Mouse (Mus musculus): ENCODE data around the gene Efna4. TPM values are rescaled to one million over a fixed set of nuclear protein-coding genes. Genes with fewer than 3 reads are reported as not detected.

The Efna4 gene
- polyA plus RNA-seq, 1 experiment from 2014 or later: 29.2 TPM

- peaks cover 12% of the 10 kb centered on the region for H3K4me1 ChIP-seq (ENCODE audit: insufficient read depth, low read length)
- no peaks in the 10 kb centered on the region for H3K36me3 ChIP-seq (ENCODE audit: insufficient read depth, low read length)
- no peaks in the 10 kb centered on the region for H3K27me3 ChIP-seq (ENCODE audit: insufficient read depth, low read length)
- H3K4me2 ChIP-seq (replicated peaks; ENCODE audit: low read depth, low read length): peak overlapping the region; percentile 61
- peak; percentile 76 for ATAC-seq (ENCODE audit: low FRiP score, low TSS enrichment)
- H3K9me3 ChIP-seq (ENCODE audit: low read length): no peaks in the 10 kb centered on the region
- peak overlapping the region; percentile 53; the same call in 1 of the 2 replicates for H3K9ac ChIP-seq (replicated peaks; ENCODE audit: low read length)
- 43% methylated on average over 1 of the region's 1 CpGs for whole genome bisulfite sequencing
- H3K4me3 ChIP-seq (ENCODE audit: low read length): peak overlapping the region; percentile 35
- peak overlapping the region; percentile 36; the same call in 1 of the 2 replicates for H3K27ac ChIP-seq (ENCODE audit: low read length)
These were observed 37.8 kb downstream of the Efna4 start for GRCm38 (mm10) chr3:89300071-89300470.

DNA sequence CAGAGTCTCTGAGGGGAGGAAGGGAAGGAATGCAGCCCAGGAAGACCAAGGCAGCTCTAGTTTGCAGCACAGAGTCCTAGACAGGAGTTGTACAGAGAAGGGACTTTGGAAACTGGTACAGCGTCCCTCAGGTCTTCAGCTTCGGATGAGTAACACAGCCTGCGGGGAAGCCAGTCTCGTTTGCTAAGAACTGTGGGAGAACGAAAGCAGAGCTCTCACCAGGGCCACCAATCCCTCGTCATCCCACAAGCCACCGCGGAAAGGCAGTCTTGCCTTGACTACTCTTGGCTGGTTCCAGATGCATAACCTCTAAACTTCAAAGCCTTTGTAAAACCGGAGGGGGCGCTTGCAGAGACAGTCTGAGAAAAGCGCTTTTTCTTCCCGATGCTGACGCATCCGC is 38.3 kb downstream of the Efna4 start:
- Histone ChIP-seq H3K4me3 (ENCODE audit: low read length) (peak overlapping the region; percentile 35), H3K9me3 (ENCODE audit: low read length) (no peaks in the 10 kb centered on the region), H3K36me3 (ENCODE audit: insufficient read depth, low read length) (no peaks in the 10 kb centered on the region), H3K27me3 (ENCODE audit: insufficient read depth, low read length) (no peaks in the 10 kb centered on the region), H3K9ac (replicated peaks; ENCODE audit: low read length) (peak overlapping the region; percentile 53), H3K4me1 (ENCODE audit: insufficient read depth, low read length) (peaks cover 12% of the 10 kb centered on the region), H3K4me2 (replicated peaks; ENCODE audit: low read depth, low read length) (peak overlapping the region; percentile 61), H3K27ac (ENCODE audit: low read length) (0 out of 2 replicates have a peak overlapping the region, but pooled peaks have one; percentile 36)
- WGBS: 1% methylated on average over 14 of the region's 14 CpGs
- peak; percentile 67 for ATAC-seq (ENCODE audit: low FRiP score, low TSS enrichment)

DNA sequence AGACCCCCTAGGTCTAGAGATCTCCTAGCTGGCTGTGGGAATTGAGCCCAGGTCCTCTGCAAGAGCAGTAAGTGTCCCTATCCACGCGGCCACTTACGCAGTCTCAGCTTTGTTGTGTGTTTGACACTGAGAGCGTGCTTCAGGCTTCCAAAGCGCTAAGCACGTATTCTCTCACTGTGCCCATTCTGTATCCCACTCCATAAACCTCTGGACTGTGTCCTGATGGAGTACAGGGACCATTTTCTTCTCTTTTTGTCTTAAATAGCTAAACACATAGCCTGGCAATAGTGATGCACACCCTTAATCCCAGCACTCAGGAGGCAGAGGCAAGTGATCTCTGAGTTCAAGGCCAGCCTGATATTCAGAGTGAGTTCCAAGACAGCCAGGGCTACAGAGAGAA is 38.9 kb downstream of the Efna4 start:
- ATAC-seq (ENCODE audit: low FRiP score, low TSS enrichment): no peak
- H3K4me1 ChIP-seq (ENCODE audit: insufficient read depth, low read length): peaks cover 12% of the 10 kb centered on the region
- H3K4me3 ChIP-seq (ENCODE audit: low read length): no peak overlapping the region
- no peak overlapping the region for H3K27ac ChIP-seq (ENCODE audit: low read length)
- 82% methylated on average over 6 of the region's 6 CpGs for WGBS
- no peaks in the 10 kb centered on the region for H3K36me3 ChIP-seq (ENCODE audit: insufficient read depth, low read length)
- H3K27me3 ChIP-seq (ENCODE audit: insufficient read depth, low read length): no peaks in the 10 kb centered on the region
- H3K9me3 ChIP-seq (ENCODE audit: low read length): no peaks in the 10 kb centered on the region
- no peak overlapping the region for H3K9ac ChIP-seq (replicated peaks; ENCODE audit: low read length)
- H3K4me2 ChIP-seq (replicated peaks; ENCODE audit: low read depth, low read length): peak overlapping the region; percentile 61; the same call in 1 of the 2 replicates

DNA sequence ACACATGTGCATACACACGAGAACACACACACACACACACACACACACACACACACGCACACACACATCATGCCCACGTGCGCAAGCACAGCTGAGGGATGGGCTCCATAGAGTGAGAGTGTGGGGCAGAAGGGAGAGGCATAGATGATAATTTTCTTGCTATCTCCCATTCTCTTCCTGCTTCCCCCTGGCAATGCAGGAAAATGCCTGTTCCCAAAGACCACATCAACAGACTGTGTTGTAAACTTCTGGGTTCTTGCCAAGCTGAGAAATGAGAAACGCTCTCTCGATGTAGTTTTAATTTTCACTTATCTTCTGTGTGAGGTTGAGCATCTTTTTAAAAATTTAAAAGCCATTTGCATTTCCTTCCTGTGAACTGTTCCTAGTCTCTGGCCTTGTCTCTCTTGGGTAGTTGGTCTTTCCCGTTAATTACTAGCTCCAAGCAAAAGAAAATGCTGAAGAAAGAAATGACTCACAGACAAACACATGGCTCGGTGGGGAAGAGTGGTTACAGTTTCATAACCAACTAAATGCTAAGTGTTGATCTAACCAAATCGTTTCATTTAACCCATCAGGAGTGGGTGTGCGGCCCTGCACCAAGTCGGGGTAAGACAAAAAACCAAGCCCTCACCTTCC is 40.9 kb downstream of the Efna4 start:
- WGBS: 78% methylated on average over 11 of the region's 11 CpGs
- H3K4me3 ChIP-seq (ENCODE audit: low read length): no peak overlapping the region

DNA sequence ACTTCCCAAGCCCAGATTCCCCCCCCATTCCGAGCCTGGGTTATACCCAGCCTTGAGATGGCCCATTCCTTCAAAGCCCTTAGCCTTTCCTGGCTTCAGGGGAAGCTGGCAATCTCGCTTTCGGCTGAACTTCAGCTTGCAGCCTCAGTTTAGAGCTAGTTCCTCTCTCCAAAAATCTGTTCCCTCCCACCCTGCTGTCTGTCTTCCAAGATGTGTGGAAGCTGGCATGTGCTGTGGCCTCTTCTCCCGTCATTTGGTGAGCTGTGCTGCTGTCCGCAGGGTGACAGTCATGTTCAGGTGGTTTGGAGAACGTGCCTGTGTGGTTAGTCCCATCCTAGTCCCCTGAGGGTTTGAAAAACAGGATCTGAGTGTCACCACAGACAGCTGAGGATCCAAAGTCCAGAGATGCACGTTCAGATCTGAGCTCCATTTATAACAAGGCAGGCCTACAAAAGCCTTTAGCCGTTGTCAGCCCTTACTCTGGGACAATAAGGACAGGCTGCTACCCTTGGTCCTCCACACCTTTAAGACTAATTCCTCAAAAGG is 42.1 kb downstream of the Efna4 start:
- Histone ChIP-seq H3K9ac (replicated peaks; ENCODE audit: low read length) (no peak overlapping the region), H3K4me2 (replicated peaks; ENCODE audit: low read depth, low read length) (no peak overlapping the region), H3K36me3 (ENCODE audit: insufficient read depth, low read length) (no peaks in the 10 kb centered on the region), H3K9me3 (ENCODE audit: low read length) (no peaks in the 10 kb centered on the region), H3K27me3 (ENCODE audit: insufficient read depth, low read length) (no peaks in the 10 kb centered on the region), H3K4me1 (ENCODE audit: insufficient read depth, low read length) (peaks cover 12% of the 10 kb centered on the region), H3K27ac (ENCODE audit: low read length) (no peak overlapping the region), H3K4me3 (ENCODE audit: low read length) (no peak overlapping the region)
- whole genome bisulfite sequencing: 82% methylated on average over 8 of the region's 8 CpGs
- no peak for ATAC-seq (ENCODE audit: low FRiP score, low TSS enrichment)

More for the DNA sequence above, 40.9 kb downstream of the Efna4 start:
- Histone ChIP-seq H3K27ac (ENCODE audit: low read length) (no peak overlapping the region), H3K4me2 (replicated peaks; ENCODE audit: low read depth, low read length) (no peak overlapping the region), H3K27me3 (ENCODE audit: insufficient read depth, low read length) (no peaks in the 10 kb centered on the region), H3K9me3 (ENCODE audit: low read length) (no peaks in the 10 kb centered on the region), H3K36me3 (ENCODE audit: insufficient read depth, low read length) (no peaks in the 10 kb centered on the region), H3K4me1 (ENCODE audit: insufficient read depth, low read length) (peaks cover 12% of the 10 kb centered on the region), H3K9ac (replicated peaks; ENCODE audit: low read length) (no peak overlapping the region)
- no peak for ATAC-seq (ENCODE audit: low FRiP score, low TSS enrichment)

DNA sequence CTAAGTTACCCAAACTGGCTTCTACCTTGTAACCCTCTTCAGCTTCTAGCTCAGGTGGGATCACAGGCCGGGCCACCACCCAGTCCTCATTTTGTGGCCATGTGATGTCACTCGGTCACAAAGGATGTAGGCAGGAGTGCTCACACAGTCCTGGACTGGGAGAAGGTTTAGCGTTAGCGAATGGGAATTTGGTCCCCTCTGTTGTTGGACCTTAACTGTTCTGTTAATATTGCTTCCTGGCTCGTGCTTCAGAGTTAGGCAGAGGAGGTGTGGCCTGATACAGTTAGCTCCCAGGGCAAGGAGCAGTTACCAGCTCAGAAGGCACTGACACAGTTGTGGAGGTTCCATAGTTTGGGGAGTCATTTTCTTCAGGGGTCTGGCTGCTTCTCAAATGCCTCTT is 43.6 kb downstream of the Efna4 start:
- H3K9ac ChIP-seq (replicated peaks; ENCODE audit: low read length): no peak overlapping the region
- H3K36me3 ChIP-seq (ENCODE audit: insufficient read depth, low read length): no peaks in the 10 kb centered on the region
- no peak overlapping the region for H3K27ac ChIP-seq (ENCODE audit: low read length)
- WGBS: 69% methylated on average over 5 of the region's 5 CpGs
- H3K4me2 ChIP-seq (replicated peaks; ENCODE audit: low read depth, low read length): no peak overlapping the region
- no peak for ATAC-seq (ENCODE audit: low FRiP score, low TSS enrichment)
- H3K4me3 ChIP-seq (ENCODE audit: low read length): no peak overlapping the region
- peaks cover under 1% of the 10 kb centered on the region for H3K4me1 ChIP-seq (ENCODE audit: insufficient read depth, low read length)
- no peaks in the 10 kb centered on the region for H3K27me3 ChIP-seq (ENCODE audit: insufficient read depth, low read length)
- H3K9me3 ChIP-seq (ENCODE audit: low read length): no peaks in the 10 kb centered on the region

DNA sequence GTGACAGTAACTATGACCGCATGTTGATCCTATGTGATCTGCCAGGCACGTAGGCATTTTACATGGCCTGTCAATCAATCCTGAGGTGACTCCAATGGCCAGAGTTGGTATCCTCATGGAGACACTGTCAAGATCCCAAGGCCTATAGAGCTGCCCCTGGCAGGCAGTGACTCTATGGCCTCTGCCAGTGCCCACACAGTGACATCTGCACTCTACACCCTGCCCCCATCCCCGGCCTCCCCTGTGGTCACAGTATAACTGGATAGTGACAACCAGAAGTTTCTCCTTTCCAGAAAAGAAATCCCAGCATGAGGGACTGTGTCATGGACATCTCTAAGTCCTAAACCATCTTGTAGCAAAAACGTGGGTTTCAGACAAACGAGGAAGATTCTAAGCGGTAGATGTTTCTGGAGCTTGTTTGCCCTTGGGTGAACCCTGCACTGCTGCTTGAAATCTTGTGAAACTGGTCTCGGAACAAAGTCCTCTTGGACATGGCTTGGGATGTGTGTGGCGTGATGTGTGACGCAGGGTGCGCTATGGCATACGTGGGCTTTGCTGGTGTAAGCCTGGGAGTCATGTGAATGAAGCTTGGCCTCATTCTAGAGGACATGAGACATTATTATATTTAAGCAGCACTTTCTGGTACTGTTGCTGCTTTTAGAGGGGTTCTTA is 44.4 kb downstream of the Efna4 start:
- Histone ChIP-seq H3K4me3 (ENCODE audit: low read length) (no peak overlapping the region), H3K4me2 (replicated peaks; ENCODE audit: low read depth, low read length) (no peak overlapping the region), H3K27ac (ENCODE audit: low read length) (no peak overlapping the region), H3K9me3 (ENCODE audit: low read length) (no peaks in the 10 kb centered on the region), H3K27me3 (ENCODE audit: insufficient read depth, low read length) (no peaks in the 10 kb centered on the region), H3K9ac (replicated peaks; ENCODE audit: low read length) (no peak overlapping the region), H3K36me3 (ENCODE audit: insufficient read depth, low read length) (no peaks in the 10 kb centered on the region), H3K4me1 (ENCODE audit: insufficient read depth, low read length) (peaks cover 7% of the 10 kb centered on the region; the same call in 1 of the 2 replicates)
- 88% methylated on average over 11 of the region's 11 CpGs for WGBS
- ATAC-seq (ENCODE audit: low FRiP score, low TSS enrichment): no peak

DNA sequence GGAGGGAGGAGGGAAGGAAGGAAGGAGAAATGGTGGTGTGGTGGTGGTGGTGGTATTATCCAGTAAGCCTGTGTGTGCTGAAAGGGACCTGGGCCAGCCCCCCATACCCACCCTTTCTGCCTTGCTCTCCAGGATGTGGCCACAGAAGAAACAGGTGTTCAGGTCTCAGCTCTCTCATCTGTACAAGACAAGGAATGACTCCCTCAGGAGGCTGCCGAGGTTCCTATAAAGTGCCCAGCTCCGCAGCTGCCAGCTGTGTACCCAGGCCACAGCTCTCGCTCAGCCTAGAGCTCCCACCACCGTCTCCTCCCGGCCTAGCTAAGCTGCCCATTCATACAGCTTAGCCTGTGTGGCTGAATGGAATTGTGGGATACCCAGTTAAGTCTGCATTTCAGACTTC is 45.5 kb downstream of the Efna4 start:
- Histone ChIP-seq H3K27ac (ENCODE audit: low read length) (no peak overlapping the region), H3K4me1 (ENCODE audit: insufficient read depth, low read length) (peaks cover 14% of the 10 kb centered on the region; the same call in 1 of the 2 replicates), H3K9ac (replicated peaks; ENCODE audit: low read length) (no peak overlapping the region), H3K9me3 (ENCODE audit: low read length) (no peaks in the 10 kb centered on the region), H3K36me3 (ENCODE audit: insufficient read depth, low read length) (no peaks in the 10 kb centered on the region), H3K4me3 (ENCODE audit: low read length) (no peak overlapping the region), H3K4me2 (replicated peaks; ENCODE audit: low read depth, low read length) (no peak overlapping the region), H3K27me3 (ENCODE audit: insufficient read depth, low read length) (no peaks in the 10 kb centered on the region)
- WGBS: 66% methylated on average over 5 of the region's 5 CpGs
- no peak for ATAC-seq (ENCODE audit: low FRiP score, low TSS enrichment)

- Histone ChIP-seq H3K4me2 (replicated peaks; ENCODE audit: low read depth, low read length) (no peak overlapping the region), H3K4me3 (ENCODE audit: low read length) (no peak overlapping the region), H3K27ac (ENCODE audit: low read length) (no peak overlapping the region), H3K36me3 (ENCODE audit: insufficient read depth, low read length) (no peaks in the 10 kb centered on the region), H3K4me1 (ENCODE audit: insufficient read depth, low read length) (peaks cover 14% of the 10 kb centered on the region; the same call in 1 of the 2 replicates), H3K9ac (replicated peaks; ENCODE audit: low read length) (no peak overlapping the region), H3K9me3 (ENCODE audit: low read length) (no peaks in the 10 kb centered on the region), H3K27me3 (ENCODE audit: insufficient read depth, low read length) (no peaks in the 10 kb centered on the region)
- WGBS: 47% methylated on average over 10 of the region's 10 CpGs
- no peak for ATAC-seq (ENCODE audit: low FRiP score, low TSS enrichment)
These were observed 46.0 kb downstream of the Efna4 start for GRCm38 (mm10) chr3:89291874-89292273.

DNA sequence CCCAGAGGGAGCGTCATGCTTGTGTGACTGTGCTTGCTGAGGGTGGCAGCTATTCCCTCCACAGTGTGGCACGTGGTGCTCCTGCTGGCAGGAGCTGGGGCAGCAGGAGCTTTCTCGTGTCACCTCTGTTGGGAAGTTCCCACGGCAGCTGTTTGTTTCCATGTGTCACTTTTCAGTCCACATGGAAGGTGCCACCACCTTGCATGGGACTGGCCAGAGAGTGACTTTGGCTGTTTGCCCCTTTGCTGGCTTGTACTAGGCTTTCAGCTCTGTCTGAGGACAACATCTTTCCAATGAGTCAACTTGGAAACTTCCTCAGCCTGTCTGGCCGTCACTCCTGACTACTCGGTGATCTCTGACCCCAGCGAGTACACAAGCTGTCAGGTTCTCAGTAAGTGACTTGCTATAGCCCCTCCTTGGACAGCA is 49.3 kb downstream of the Efna4 start:
- Histone ChIP-seq H3K9me3 (ENCODE audit: low read length) (no peaks in the 10 kb centered on the region), H3K27me3 (ENCODE audit: insufficient read depth, low read length) (no peaks in the 10 kb centered on the region), H3K27ac (ENCODE audit: low read length) (no peak overlapping the region), H3K4me3 (ENCODE audit: low read length) (no peak overlapping the region), H3K36me3 (ENCODE audit: insufficient read depth, low read length) (no peaks in the 10 kb centered on the region), H3K9ac (replicated peaks; ENCODE audit: low read length) (0 out of 2 replicates have a peak overlapping the region, but pooled peaks have one; percentile 9), H3K4me1 (ENCODE audit: insufficient read depth, low read length) (peaks cover 20% of the 10 kb centered on the region; the same call in 1 of the 2 replicates), H3K4me2 (replicated peaks; ENCODE audit: low read depth, low read length) (no peak overlapping the region)
- no peak for ATAC-seq (ENCODE audit: low FRiP score, low TSS enrichment)
- WGBS: 26% methylated on average over 7 of the region's 7 CpGs

All from kidney, embryonic 16.5 days (tissue).